Mouse (Mus musculus) Muller cell, postnatal 12 days (primary cell): ENCODE results near the gene Fam118a.

Experiments
- DNase-seq: peaks from one replicate; pipeline ENCODE4 v3.0.0-alpha.2; 2015; ENCODE audit errors: inconsistent ontology term

The Fam118a gene

GRCm38 (mm10) chr15:85072651-85073050 is 43.9 kb downstream of the Fam118a start:
- no peak for DNase-seq

- DNase-seq, result no peak
Observed at GRCm38 (mm10) chr15:85085641-85086040, 56.9 kb downstream of the Fam118a start.
